Mouse (Mus musculus) liver, adult 2 months (tissue): ENCODE data around the gene Ccl7.

Experiments used
- CTCF ChIP-seq: fragments of 200-500 bp; IDR thresholded peaks from 2 replicates; pipeline ENCODE4 v1.5.1; 2011; ENCODE audit warnings: low read depth, low read length, control low read depth
- POLR2A ChIP-seq: fragments of 200-500 bp; IDR thresholded peaks from 2 replicates; pipeline ENCODE4 v1.6.1; 2011; ENCODE audit warnings: low read length, control low read depth; ENCODE audit not compliant: insufficient read depth; ENCODE audit errors: extremely low read depth

DNA sequence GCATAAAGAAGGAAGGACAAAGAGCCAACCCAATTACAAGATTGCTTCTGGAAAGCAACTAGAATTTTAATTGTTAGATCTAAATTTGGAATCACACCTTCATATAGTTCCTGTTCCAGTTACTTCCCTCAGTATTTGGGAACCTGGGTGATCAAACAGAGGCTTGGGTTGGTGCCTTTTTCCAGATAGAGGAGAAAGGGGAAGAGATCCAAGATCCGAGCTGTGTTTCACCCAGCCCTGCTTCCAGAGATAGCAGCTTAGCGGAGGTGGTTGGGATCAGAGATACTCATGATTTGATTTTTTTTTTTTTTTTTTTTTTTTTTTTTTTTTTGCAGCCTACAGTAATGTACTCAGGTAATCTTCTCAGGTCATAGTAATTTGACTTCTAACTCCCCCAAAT, 9.7 kb upstream of the Ccl7 start:
- TF ChIP-seq CTCF: no peak
- TF ChIP-seq POLR2A: no peak
